Mouse (Mus musculus): Measurements from ENCODE around the gene Olfr1507. TPM values are rescaled to one million over a fixed set of nuclear protein-coding genes. Genes with fewer than 3 reads are reported as not detected.

Gene Olfr1507
- polyA plus RNA-seq (2012; rRNA removed): not detected in 2 replicates
- not detected in 2 replicates for polyA plus RNA-seq (2014; fragmentation: Nextera tagmentation; extraction: Ambion mirVana)

DNA sequence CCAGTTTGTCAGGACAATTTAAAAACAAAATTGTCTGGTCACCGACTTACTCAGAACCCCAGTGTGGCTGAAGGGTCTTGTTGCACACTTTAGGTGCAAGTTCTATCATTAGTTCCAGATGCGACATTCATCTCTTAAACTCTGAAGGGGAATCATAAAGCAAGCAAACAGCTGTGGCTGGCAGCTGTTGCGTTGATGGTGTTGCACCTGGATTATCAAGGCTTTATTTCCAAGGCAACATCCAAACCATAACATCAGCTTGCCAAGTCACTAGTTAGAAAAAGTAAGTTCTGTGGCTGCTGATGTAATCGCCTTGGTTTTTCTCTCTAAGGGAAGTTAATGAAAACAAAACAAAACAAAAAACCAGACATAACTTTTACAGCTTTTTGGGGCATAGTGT lies at the start of gene Olfr1507:
TSS of gene Olfr1507 (minus strand) at position 234 of the 400 bp plus-strand sequence.
- ATAC-seq (ENCODE audit: insufficient read depth) (no peak), DNase-seq (ENCODE audit: low read depth in 3 of 3, low spot score in 3 of 3) (no peak)
- no peak within 1 kb of the TSS for H3K27ac ChIP-seq
- no peaks in the 10 kb centered on the region for H3K4me1 ChIP-seq (replicated peaks; ENCODE audit: control insufficient read depth in 2 of 2, insufficient read depth in 2 of 2, low read length in 1 of 2)
- H3K9ac ChIP-seq (replicated peaks): no peak within 1 kb of the TSS
- H3K4me2 ChIP-seq (ENCODE audit: low read depth): no peak within 1 kb of the TSS
- H3K4me3 ChIP-seq (ENCODE audit: insufficient read depth in 1 of 2, low read depth in 2 of 2, low read length in 2 of 2): no peak within 1 kb of the TSS
- WGBS (ENCODE audit: insufficient replicate concordance): 69% methylated on average over 4 of the region's 4 CpGs
- H3K9me3 ChIP-seq (ENCODE audit: control insufficient read depth, low read length): no peaks in the 10 kb centered on the region
- H3K36me3 ChIP-seq (replicated peaks; ENCODE audit: control insufficient read depth, insufficient read depth, low read depth): no peaks in the 10 kb centered on the region
- no peaks in the 10 kb centered on the region for H3K27me3 ChIP-seq (ENCODE audit: control insufficient read depth, insufficient read depth, low read length)
- TF ChIP-seq CTCF (IDR thresholded peaks at IDR 0.05; ENCODE audit: low read depth) (no peak), EP300 (IDR thresholded peaks at IDR 0.05; ENCODE audit: low read depth) (no peak)

DNA sequence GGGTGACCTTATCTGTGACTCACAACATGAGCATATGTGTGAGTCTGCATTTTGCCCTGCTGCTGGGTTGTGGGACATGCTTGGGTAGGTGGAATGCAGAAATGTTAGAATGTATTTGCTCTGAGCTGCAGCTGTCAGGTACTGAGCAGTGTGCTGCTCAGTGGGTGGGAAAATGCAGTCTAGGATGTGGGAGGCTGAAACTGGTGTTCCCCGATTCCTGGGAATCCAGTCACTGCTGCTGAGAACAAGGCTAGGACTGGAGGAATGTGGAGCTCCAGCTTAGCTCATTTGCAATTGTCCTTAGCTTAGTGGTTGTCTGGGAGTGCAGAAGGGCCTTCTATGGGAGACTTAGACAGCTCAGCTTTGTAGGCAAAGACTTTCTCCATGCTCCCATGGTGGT lies 37.8 kb upstream of the Olfr1507 start:
- DNase-seq (ENCODE audit: low read depth in 3 of 3, low spot score in 3 of 3) (no peak), ATAC-seq (ENCODE audit: insufficient read depth) (no peak)
- Histone ChIP-seq H3K27ac (no peak overlapping the region), H3K4me2 (ENCODE audit: low read depth) (no peak overlapping the region), H3K4me1 (replicated peaks; ENCODE audit: control insufficient read depth in 2 of 2, insufficient read depth in 2 of 2, low read length in 1 of 2) (no peaks in the 10 kb centered on the region), H3K36me3 (replicated peaks; ENCODE audit: control insufficient read depth, insufficient read depth, low read depth) (no peaks in the 10 kb centered on the region), H3K9me3 (ENCODE audit: control insufficient read depth, low read length) (no peaks in the 10 kb centered on the region), H3K4me3 (ENCODE audit: insufficient read depth in 1 of 2, low read depth in 2 of 2, low read length in 2 of 2) (no peak overlapping the region), H3K27me3 (ENCODE audit: control insufficient read depth, insufficient read depth, low read length) (no peaks in the 10 kb centered on the region), H3K9ac (replicated peaks) (no peak overlapping the region)
- WGBS (ENCODE audit: insufficient replicate concordance): 70% methylated on average over 1 of the region's 1 CpGs
- TF ChIP-seq EP300 (IDR thresholded peaks at IDR 0.05; ENCODE audit: low read depth) (no peak), CTCF (IDR thresholded peaks at IDR 0.05; ENCODE audit: low read depth) (no peak)

DNA sequence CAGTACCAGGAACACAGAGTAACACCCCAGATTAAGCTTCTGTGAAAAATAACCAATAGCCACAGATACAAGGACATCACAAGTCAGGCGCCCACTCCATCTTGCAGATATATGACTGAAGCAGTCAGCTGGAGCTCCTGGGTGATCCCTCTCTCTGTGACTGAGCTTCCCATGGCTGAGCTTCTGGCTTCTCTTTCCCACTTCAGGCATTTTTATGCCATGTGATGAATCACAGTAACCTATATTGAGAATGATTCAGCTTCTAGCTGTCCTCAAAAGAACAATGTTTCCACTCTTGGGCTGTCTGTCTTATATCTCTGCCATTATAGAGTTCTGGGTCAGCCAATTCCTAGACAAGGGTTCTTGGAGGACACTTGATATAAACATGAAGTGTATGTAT lies 29.4 kb upstream of the Olfr1507 start:
- ATAC-seq (ENCODE audit: insufficient read depth): no peak

DNA sequence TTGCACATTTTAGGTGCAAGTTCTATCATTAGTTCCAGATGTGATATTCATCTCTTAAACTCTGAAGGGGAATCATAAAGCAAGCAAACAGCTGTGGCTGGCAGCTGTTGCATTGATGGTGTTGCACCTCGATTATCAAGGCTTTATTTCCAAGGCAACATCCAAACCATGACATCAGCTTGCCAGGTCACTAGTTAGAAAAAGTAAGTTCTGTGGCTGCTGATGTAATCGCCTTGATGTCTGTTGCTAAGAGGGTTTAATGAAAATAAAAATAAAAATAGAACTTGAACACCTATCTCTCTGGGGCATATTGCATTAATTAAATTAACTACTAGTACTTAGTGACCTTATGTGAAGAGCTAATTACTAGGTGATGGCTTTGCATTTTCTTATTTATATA lies 28.2 kb downstream of the Olfr1507 start, which contains the start of gene Olfr1508:
TSS of gene Olfr1508 (minus strand) at position 101 of the 400 bp plus-strand sequence.
- Histone ChIP-seq H3K27me3 (ENCODE audit: control insufficient read depth, insufficient read depth, low read length) (no peaks in the 10 kb centered on the region), H3K4me2 (ENCODE audit: low read depth) (no peak within 1 kb of the TSS), H3K9ac (replicated peaks) (no peak within 1 kb of the TSS)

More for the DNA sequence above, 29.4 kb upstream of the Olfr1507 start:
- Histone ChIP-seq H3K9me3 (ENCODE audit: control insufficient read depth, low read length) (no peaks in the 10 kb centered on the region), H3K4me2 (ENCODE audit: low read depth) (no peak overlapping the region), H3K9ac (replicated peaks) (no peak overlapping the region), H3K27me3 (ENCODE audit: control insufficient read depth, insufficient read depth, low read length) (no peaks in the 10 kb centered on the region), H3K4me1 (replicated peaks; ENCODE audit: control insufficient read depth in 2 of 2, insufficient read depth in 2 of 2, low read length in 1 of 2) (no peaks in the 10 kb centered on the region), H3K27ac (no peak overlapping the region), H3K36me3 (replicated peaks; ENCODE audit: control insufficient read depth, insufficient read depth, low read depth) (no peaks in the 10 kb centered on the region), H3K4me3 (ENCODE audit: insufficient read depth in 1 of 2, low read depth in 2 of 2, low read length in 2 of 2) (no peak overlapping the region)
- DNase-seq (ENCODE audit: low read depth in 3 of 3, low spot score in 3 of 3): no peak
- WGBS (ENCODE audit: insufficient replicate concordance): 57% methylated on average over 1 of the region's 1 CpGs
- TF ChIP-seq CTCF (IDR thresholded peaks at IDR 0.05; ENCODE audit: low read depth) (no peak), EP300 (IDR thresholded peaks at IDR 0.05; ENCODE audit: low read depth) (no peak)

DNA sequence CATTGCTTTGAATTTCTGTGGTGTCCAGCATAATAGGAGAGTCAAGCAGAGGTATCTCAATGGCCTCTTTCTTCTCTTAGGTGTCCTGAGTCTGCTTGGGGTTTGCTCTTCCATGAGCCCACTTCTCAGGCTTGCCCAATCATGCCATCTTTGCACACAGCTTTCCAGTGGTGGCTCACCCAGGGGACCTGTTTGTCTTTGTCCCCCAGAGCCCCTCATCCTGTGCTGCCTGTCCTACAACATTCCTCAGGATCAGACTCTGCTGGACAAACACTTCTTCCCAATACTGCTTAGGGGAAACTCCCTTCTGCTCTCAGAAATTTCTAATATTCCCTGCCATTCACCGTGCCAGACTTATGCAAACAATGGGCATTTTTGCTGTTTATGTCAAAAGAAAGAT lies 29.8 kb downstream of the Olfr1507 start:
- DNase-seq (ENCODE audit: low read depth in 3 of 3, low spot score in 3 of 3): no peak
- WGBS (ENCODE audit: insufficient replicate concordance): 53% methylated on average over 1 of the region's 1 CpGs
- ATAC-seq (ENCODE audit: insufficient read depth): no peak

More for the DNA sequence above, 28.2 kb downstream of the Olfr1507 start, which contains the start of gene Olfr1508:
- Histone ChIP-seq H3K4me1 (replicated peaks; ENCODE audit: control insufficient read depth in 2 of 2, insufficient read depth in 2 of 2, low read length in 1 of 2) (no peaks in the 10 kb centered on the region), H3K27ac (no peak within 1 kb of the TSS), H3K4me3 (ENCODE audit: insufficient read depth in 1 of 2, low read depth in 2 of 2, low read length in 2 of 2) (no peak within 1 kb of the TSS), H3K36me3 (replicated peaks; ENCODE audit: control insufficient read depth, insufficient read depth, low read depth) (no peaks in the 10 kb centered on the region), H3K9me3 (ENCODE audit: control insufficient read depth, low read length) (no peaks in the 10 kb centered on the region)
- TF ChIP-seq CTCF (IDR thresholded peaks at IDR 0.05; ENCODE audit: low read depth): no peak
- DNase-seq (ENCODE audit: low read depth in 3 of 3, low spot score in 3 of 3) (no peak), ATAC-seq (ENCODE audit: insufficient read depth) (no peak)
- WGBS (ENCODE audit: insufficient replicate concordance): 33% methylated on average over 2 of the region's 2 CpGs

More for the DNA sequence above, 29.8 kb downstream of the Olfr1507 start:
- Histone ChIP-seq H3K9ac (replicated peaks) (no peak overlapping the region), H3K4me2 (ENCODE audit: low read depth) (no peak overlapping the region), H3K9me3 (ENCODE audit: control insufficient read depth, low read length) (no peaks in the 10 kb centered on the region), H3K36me3 (replicated peaks; ENCODE audit: control insufficient read depth, insufficient read depth, low read depth) (no peaks in the 10 kb centered on the region), H3K27ac (no peak overlapping the region), H3K27me3 (ENCODE audit: control insufficient read depth, insufficient read depth, low read length) (no peaks in the 10 kb centered on the region), H3K4me3 (ENCODE audit: insufficient read depth in 1 of 2, low read depth in 2 of 2, low read length in 2 of 2) (no peak overlapping the region), H3K4me1 (replicated peaks; ENCODE audit: control insufficient read depth in 2 of 2, insufficient read depth in 2 of 2, low read length in 1 of 2) (no peaks in the 10 kb centered on the region)
- no peak for TF ChIP-seq EP300 (IDR thresholded peaks at IDR 0.05; ENCODE audit: low read depth)
- no peak for TF ChIP-seq CTCF (IDR thresholded peaks at IDR 0.05; ENCODE audit: low read depth)
